Mouse (Mus musculus) hindbrain, embryonic 14.5 days (tissue): ENCODE results near the gene Swi5. TPM values are rescaled to one million over a fixed set of nuclear protein-coding genes. Genes with fewer than 3 reads are reported as not detected.

Experiments
- ATAC-seq: fragments of 200-750 bp; cut with Nextera tagmentation; 2 replicates; pipeline ENCODE4 v1.8.0; 2017; ENCODE audit warnings: moderate number of reproducible peaks, mild to moderate bottlenecking, moderate TSS enrichment, moderate library complexity; ENCODE audit not compliant: low FRiP score
- DNase-seq: peaks from one replicate; pipeline ENCODE4 v3.0.0-alpha.2; 2015; ENCODE audit warnings: low spot score
- H3K27ac ChIP-seq: fragments of 300-500 bp; sonication (generic); 2 replicates; pipeline ENCODE4 v1.5.1; 2014; ENCODE audit warnings: mild to moderate bottlenecking, moderate library complexity
- H3K27me3 ChIP-seq: fragments of 300-500 bp; sonication (generic); 2 replicates; pipeline ENCODE4 v1.6.1; 2014; ENCODE audit warnings: mild to moderate bottlenecking, low read length, mixed read lengths; ENCODE audit not compliant: control insufficient read depth, insufficient read depth
- H3K36me3 ChIP-seq: fragments of 300-500 bp; sonication (generic); replicated peaks from 2 replicates; pipeline ENCODE4 v1.6.1; 2014; ENCODE audit not compliant: control insufficient read depth, insufficient read depth
- H3K4me1 ChIP-seq: fragments of 300-500 bp; sonication (generic); replicated peaks from 2 replicates; pipeline ENCODE4 v1.6.1; 2014; ENCODE audit warnings: antibody characterized with exemption, low read length, mixed read lengths; ENCODE audit not compliant: control insufficient read depth, insufficient read depth
- H3K4me2 ChIP-seq: fragments of 300-500 bp; sonication (generic); replicated peaks from 2 replicates; pipeline ENCODE4 v1.6.1; 2014; ENCODE audit warnings: mild to moderate bottlenecking, moderate library complexity
- H3K4me3 ChIP-seq: fragments of 300-500 bp; sonication (generic); replicated peaks from 2 replicates; pipeline ENCODE4 v1.5.1; 2014; ENCODE audit warnings: mild to moderate bottlenecking, low read length
- H3K9ac ChIP-seq: fragments of 300-500 bp; sonication (generic); 2 replicates; pipeline ENCODE4 v1.6.1; 2014
- H3K9me3 ChIP-seq: fragments of 300-500 bp; sonication (generic); 2 replicates; pipeline ENCODE4 v1.6.1; 2016; ENCODE audit warnings: low read length; ENCODE audit not compliant: control insufficient read depth
- WGBS: fragments of 180-500 bp; shearing (Covaris S2); extraction: QIAGEN DNeasy Blood & Tissue Kit; methylation state at CpG from one replicate; pipeline ENCODE4 v1.1.7; 2014; 5-methylcytosine and 5-hydroxymethylcytosine counted together
- polyA plus RNA-seq: library from polyadenylated mRNA; unstranded; fragments of >200 nt; fragmentation: Nextera tagmentation; extraction: Ambion mirVana; gene quantifications from 2 replicates; pipeline ENCODE4 v1.2.1, GENCODE M21; 2014

The Swi5 gene
- polyA plus RNA-seq, 1 experiment from 2014 or later: 192 TPM

GRCm38 (mm10) chr2:32253352-32253751 is 34.5 kb downstream of the Swi5 start:
- no peaks in the 10 kb centered on the region for H3K27me3 ChIP-seq
- H3K9me3 ChIP-seq: no peaks in the 10 kb centered on the region
- H3K4me1 ChIP-seq: no peaks in the 10 kb centered on the region
- H3K27ac ChIP-seq: no peak overlapping the region
- ATAC-seq: no peak
- no peak overlapping the region for H3K4me3 ChIP-seq
- no peak overlapping the region for H3K4me2 ChIP-seq
- no peak for DNase-seq
- 95% methylated on average over 1 of the region's 1 CpGs for WGBS
- peaks cover 89% of the 10 kb centered on the region for H3K36me3 ChIP-seq
- H3K9ac ChIP-seq: no peak overlapping the region

- H3K4me1 ChIP-seq: no peaks in the 10 kb centered on the region
- no peak for ATAC-seq
- H3K9me3 ChIP-seq: no peaks in the 10 kb centered on the region
- no peak overlapping the region for H3K4me2 ChIP-seq
- H3K27me3 ChIP-seq: no peaks in the 10 kb centered on the region
- DNase-seq: no peak
- 93% methylated on average over 5 of the region's 5 CpGs for WGBS
- H3K4me3 ChIP-seq: no peak overlapping the region
- H3K27ac ChIP-seq: no peak overlapping the region
- H3K36me3 ChIP-seq: peaks cover 89% of the 10 kb centered on the region
- H3K9ac ChIP-seq: no peak overlapping the region
Observed at GRCm38 (mm10) chr2:32252658-32253057, 35.2 kb downstream of the Swi5 start.

- H3K36me3 ChIP-seq: peaks cover 90% of the 10 kb centered on the region
- no peaks in the 10 kb centered on the region for H3K4me1 ChIP-seq
- no peak overlapping the region for H3K4me3 ChIP-seq
- H3K27me3 ChIP-seq: no peaks in the 10 kb centered on the region
- ATAC-seq (no peak), DNase-seq (no peak)
- 89% methylated on average over 12 of the region's 12 CpGs for WGBS
- no peak overlapping the region for H3K27ac ChIP-seq
- no peak overlapping the region for H3K4me2 ChIP-seq
- H3K9ac ChIP-seq: no peak overlapping the region
- H3K9me3 ChIP-seq: no peaks in the 10 kb centered on the region
Observed at GRCm38 (mm10) chr2:32251791-32252527, 35.9 kb downstream of the Swi5 start.

- no peak overlapping the region for H3K9ac ChIP-seq
- DNase-seq: no peak
- H3K27ac ChIP-seq: no peak overlapping the region
- WGBS: 83% methylated on average over 10 of the region's 10 CpGs
- H3K36me3 ChIP-seq: peaks cover 91% of the 10 kb centered on the region
- H3K9me3 ChIP-seq: no peaks in the 10 kb centered on the region
- H3K4me1 ChIP-seq: no peaks in the 10 kb centered on the region
- ATAC-seq: no peak
- H3K27me3 ChIP-seq: no peaks in the 10 kb centered on the region
- no peak overlapping the region for H3K4me2 ChIP-seq
- no peak overlapping the region for H3K4me3 ChIP-seq
Observed at GRCm38 (mm10) chr2:32248377-32249361, 39.2 kb downstream of the Swi5 start.

- no peaks in the 10 kb centered on the region for H3K9me3 ChIP-seq
- WGBS: 85% methylated on average over 4 of the region's 4 CpGs
- no peaks in the 10 kb centered on the region for H3K4me1 ChIP-seq
- H3K4me2 ChIP-seq: no peak overlapping the region
- H3K4me3 ChIP-seq: no peak overlapping the region
- no peak overlapping the region for H3K9ac ChIP-seq
- no peak for DNase-seq
- H3K27ac ChIP-seq: no peak overlapping the region
- H3K27me3 ChIP-seq: no peaks in the 10 kb centered on the region
- no peak for ATAC-seq
- H3K36me3 ChIP-seq: peaks cover 87% of the 10 kb centered on the region
Observed at GRCm38 (mm10) chr2:32246741-32247140, 41.1 kb downstream of the Swi5 start.

GRCm38 (mm10) chr2:32242986-32243385 is 44.9 kb downstream of the Swi5 start:
- H3K36me3 ChIP-seq: peaks cover 60% of the 10 kb centered on the region
- no peaks in the 10 kb centered on the region for H3K9me3 ChIP-seq
- no peaks in the 10 kb centered on the region for H3K27me3 ChIP-seq
- no peak overlapping the region for H3K9ac ChIP-seq
- ATAC-seq (no peak), DNase-seq (no peak)
- no peak overlapping the region for H3K4me3 ChIP-seq
- H3K27ac ChIP-seq: no peak overlapping the region
- no peak overlapping the region for H3K4me2 ChIP-seq
- no peaks in the 10 kb centered on the region for H3K4me1 ChIP-seq
- 87% methylated on average over 4 of the region's 4 CpGs for WGBS

GRCm38 (mm10) chr2:32240591-32240990 is 47.3 kb downstream of the Swi5 start:
- 87% methylated on average over 5 of the region's 5 CpGs for WGBS
- no peak overlapping the region for H3K4me2 ChIP-seq
- H3K4me3 ChIP-seq: no peak overlapping the region
- H3K9ac ChIP-seq: no peak overlapping the region
- H3K4me1 ChIP-seq: peaks cover 10% of the 10 kb centered on the region
- H3K9me3 ChIP-seq: no peaks in the 10 kb centered on the region
- H3K36me3 ChIP-seq: peaks cover 37% of the 10 kb centered on the region
- no peak overlapping the region for H3K27ac ChIP-seq
- H3K27me3 ChIP-seq: no peaks in the 10 kb centered on the region
- DNase-seq: no peak
- ATAC-seq: no peak

GRCm38 (mm10) chr2:32238708-32239435 is 49.0 kb downstream of the Swi5 start:
- H3K4me2 ChIP-seq: no peak overlapping the region
- H3K27me3 ChIP-seq: no peaks in the 10 kb centered on the region
- H3K27ac ChIP-seq: no peak overlapping the region
- no peak overlapping the region for H3K4me3 ChIP-seq
- no peaks in the 10 kb centered on the region for H3K9me3 ChIP-seq
- peaks cover 24% of the 10 kb centered on the region for H3K36me3 ChIP-seq
- DNase-seq (no peak), ATAC-seq (no peak)
- peaks cover 19% of the 10 kb centered on the region for H3K4me1 ChIP-seq
- H3K9ac ChIP-seq: no peak overlapping the region
- WGBS: 95% methylated on average over 9 of the region's 9 CpGs

- DNase-seq: no peak
- Histone ChIP-seq H3K9me3 (no peaks in the 10 kb centered on the region), H3K4me2 (peak overlapping the region; percentile 92), H3K4me3 (peak overlapping the region; percentile 74), H3K9ac (peak overlapping the region; percentile 69; the same call in 1 of the 2 replicates), H3K27ac (peak overlapping the region; percentile 80; the same call in 1 of the 2 replicates), H3K36me3 (peaks cover 26% of the 10 kb centered on the region), H3K4me1 (peaks cover 19% of the 10 kb centered on the region), H3K27me3 (no peaks in the 10 kb centered on the region)
- WGBS: 46% methylated on average over 4 of the region's 4 CpGs
- 0 out of 2 replicates have a peak, but pooled peaks have one; percentile 3 for ATAC-seq
Observed at GRCm38 (mm10) chr2:32237571-32237970, 50.3 kb downstream of the Swi5 start.
